Mouse (Mus musculus): ENCODE data around the gene Ceacam19.

- TF ChIP-seq CTCF (IDR thresholded peaks at IDR 0.05; ENCODE audit: low read depth, low read length) (no peak), GATA1 (IDR thresholded peaks at IDR 0.05; ENCODE audit: borderline replicate concordance, low read length) (no peak), TAL1 (conservative IDR thresholded peaks at IDR 0.05; ENCODE audit: low read depth, low read length) (no peak), POLR2AphosphoS5 (IDR thresholded peaks at IDR 0.05; ENCODE audit: insufficient replicate concordance, low read depth, low read length) (no peak)
Observed at GRCm38 (mm10) chr7:19864241-19864640, 23.5 kb downstream of the Ceacam19 start.
